Mouse (Mus musculus) layer of hippocampus, adult 18-20 months (tissue): ENCODE results near the gene Smim12. TPM values are rescaled to one million over a fixed set of nuclear protein-coding genes. Genes with fewer than 3 reads are reported as not detected.

Experiments
- DNase-seq, 2 experiments: peaks; one replicate each; pipeline ENCODE4 v3.0.0; 2022; ENCODE audit warnings: low spot score in 2 of 2
- long read RNA-seq: library from polyadenylated mRNA; stranded (forward); transcript quantifications from one replicate; pipeline ENCODE4 v2.0.0, GENCODE M21; 2021
- total RNA-seq, 2 experiments: library from RNA; stranded (reverse); gene quantifications; 2 replicates each; pipeline ENCODE4 v1.2.3; 2021

Smim12 gene
- total RNA-seq = 10 to 100 TPM; 49.3 to 51.7 TPM
- long read RNA-seq, transcript Smim12-201 (2 exons, 1,022 nt) = major isoform, 49 of 50 reads
- long read RNA-seq, partial matches to known transcripts = 0 of 50 reads
- long read RNA-seq, other reads (novel, unspliced or antisense) = 1 of 50 reads

- peak; percentile 97 to 99 for DNase-seq
Observed at GRCm38 (mm10) chr4:127243552-127243951, at the start of gene Smim12. Smim12 (plus strand) TSS chr4:127243784.

- no peak for DNase-seq
Observed at GRCm38 (mm10) chr4:127194477-127195269, 48.9 kb upstream of the Smim12 start.

GRCm38 (mm10) chr4:127198609-127199008, 45.0 kb upstream of the Smim12 start:
- DNase-seq = no peak

- DNase-seq = no peak
Observed at GRCm38 (mm10) chr4:127199406-127199805, 44.2 kb upstream of the Smim12 start.

- no peak for DNase-seq
Observed at GRCm38 (mm10) chr4:127200164-127200722, 43.3 kb upstream of the Smim12 start.

GRCm38 (mm10) chr4:127200769-127201617, 42.6 kb upstream of the Smim12 start:
- no peak for DNase-seq

GRCm38 (mm10) chr4:127203081-127203480, 40.5 kb upstream of the Smim12 start:
- no peak for DNase-seq

- DNase-seq = no peak
Observed at GRCm38 (mm10) chr4:127211318-127211717, 32.3 kb upstream of the Smim12 start.

GRCm38 (mm10) chr4:127214510-127214909, 29.1 kb upstream of the Smim12 start:
- no peak for DNase-seq

GRCm38 (mm10) chr4:127215103-127215502, 28.5 kb upstream of the Smim12 start:
- DNase-seq = no peak

GRCm38 (mm10) chr4:127215799-127216198, 27.8 kb upstream of the Smim12 start:
- DNase-seq = no peak

- DNase-seq = no peak
Observed at GRCm38 (mm10) chr4:127216251-127216651, 27.3 kb upstream of the Smim12 start.

GRCm38 (mm10) chr4:127217048-127217447, 26.5 kb upstream of the Smim12 start:
- no peak for DNase-seq

- no peak for DNase-seq
Observed at GRCm38 (mm10) chr4:127223291-127223690, 20.3 kb upstream of the Smim12 start.

- DNase-seq = no peak
Observed at GRCm38 (mm10) chr4:127223755-127224154, 19.8 kb upstream of the Smim12 start.

GRCm38 (mm10) chr4:127224444-127225100, 19.0 kb upstream of the Smim12 start:
- DNase-seq = no peak

GRCm38 (mm10) chr4:127226067-127226466, 17.5 kb upstream of the Smim12 start:
- no peak for DNase-seq

GRCm38 (mm10) chr4:127227051-127227673, 16.4 kb upstream of the Smim12 start:
- peak; percentile 60 to 70 for DNase-seq

- DNase-seq = peak; percentile 77 to 84
Observed at GRCm38 (mm10) chr4:127232028-127232427, 11.6 kb upstream of the Smim12 start.

- no peak for DNase-seq
Observed at GRCm38 (mm10) chr4:127232551-127232950, 11.0 kb upstream of the Smim12 start.
